Mouse (Mus musculus): Measurements from ENCODE around the gene Cisd3.
"Not testable (repeated sequence)": the region's sequence is repeated elsewhere in the genome, so short reads cannot be mapped to it uniquely, and the experiment has no call there.

Cisd3 gene

DNA sequence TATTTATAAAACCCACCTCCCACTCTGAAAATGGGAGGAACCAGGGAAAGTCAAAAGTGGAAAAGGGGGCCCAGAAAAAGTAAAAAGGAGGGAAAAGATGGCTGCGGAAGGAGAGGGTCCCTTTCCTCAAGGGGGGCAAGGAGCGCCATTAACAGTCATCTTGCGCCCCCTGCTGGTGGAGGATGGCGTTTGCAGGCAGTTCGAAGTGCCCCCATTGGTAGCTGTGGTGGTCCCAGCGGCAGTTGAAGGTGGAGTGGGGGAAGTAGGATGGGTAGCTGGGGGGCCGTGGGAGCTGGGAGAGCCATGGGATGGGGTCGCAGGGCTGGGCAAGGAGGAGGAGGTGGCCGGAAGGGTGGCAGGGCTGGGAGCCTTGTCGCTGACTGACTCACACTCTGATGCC is 4.2 kb downstream of the Cisd3 start:
- no peak for DNase-seq

DNA sequence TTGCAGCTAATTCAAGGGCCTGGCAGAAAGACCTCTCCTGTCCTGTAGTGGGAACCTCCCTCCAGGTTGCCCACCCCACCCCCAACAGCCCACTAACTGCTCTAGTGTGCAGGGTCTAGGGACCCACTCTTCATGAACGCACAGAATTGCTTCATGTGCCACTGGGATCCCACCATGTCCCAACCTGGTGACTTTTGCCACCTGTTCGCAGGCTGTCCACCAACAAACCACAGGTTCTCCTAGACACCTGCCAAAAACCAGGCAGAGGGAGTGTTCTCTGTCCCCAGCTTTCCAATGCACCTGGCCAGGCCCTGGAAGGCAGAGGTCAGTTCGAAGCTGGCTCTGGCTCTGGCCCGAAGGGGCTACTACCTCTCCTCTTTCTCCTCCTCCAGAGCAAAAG is 8.8 kb downstream of the Cisd3 start:
- no peak for DNase-seq

DNA sequence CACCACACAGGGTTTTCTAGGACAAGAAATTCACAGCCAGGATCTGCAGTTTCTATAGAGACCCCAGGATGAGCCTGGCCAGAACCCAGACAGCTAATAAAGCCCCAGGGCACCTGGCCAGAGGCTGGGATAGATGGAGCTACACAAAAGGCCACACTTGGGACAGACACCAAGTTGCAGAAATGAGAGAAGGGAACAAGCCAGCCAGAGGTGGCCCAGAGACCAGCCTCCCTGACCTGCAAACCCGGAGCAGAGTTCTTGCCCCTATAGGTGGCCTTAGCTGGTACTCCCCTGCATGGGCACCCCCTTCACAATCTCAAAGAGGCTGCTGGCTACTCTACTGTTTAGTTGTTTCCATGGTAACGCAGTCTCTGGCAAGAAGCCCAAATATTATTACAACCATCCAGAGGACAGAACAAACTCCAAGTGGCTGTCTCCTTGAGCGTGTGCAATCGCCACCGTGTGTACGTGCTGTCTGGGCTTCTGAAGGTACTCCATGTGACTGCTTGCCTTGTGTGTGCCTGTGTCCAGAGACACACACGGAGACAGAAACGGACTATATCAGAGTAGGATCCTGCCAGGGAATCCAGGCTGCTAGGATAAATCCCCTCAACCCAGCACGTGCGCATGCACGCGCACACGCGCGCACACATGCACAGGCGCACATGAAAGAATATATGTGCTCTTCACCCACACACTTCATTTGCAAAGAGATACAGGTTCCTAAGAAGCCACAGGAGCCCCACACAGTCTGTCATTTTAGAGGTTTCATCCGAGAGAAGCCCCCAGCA is 9.5 kb downstream of the Cisd3 start:
- peak; percentile 73 for DNase-seq

DNA sequence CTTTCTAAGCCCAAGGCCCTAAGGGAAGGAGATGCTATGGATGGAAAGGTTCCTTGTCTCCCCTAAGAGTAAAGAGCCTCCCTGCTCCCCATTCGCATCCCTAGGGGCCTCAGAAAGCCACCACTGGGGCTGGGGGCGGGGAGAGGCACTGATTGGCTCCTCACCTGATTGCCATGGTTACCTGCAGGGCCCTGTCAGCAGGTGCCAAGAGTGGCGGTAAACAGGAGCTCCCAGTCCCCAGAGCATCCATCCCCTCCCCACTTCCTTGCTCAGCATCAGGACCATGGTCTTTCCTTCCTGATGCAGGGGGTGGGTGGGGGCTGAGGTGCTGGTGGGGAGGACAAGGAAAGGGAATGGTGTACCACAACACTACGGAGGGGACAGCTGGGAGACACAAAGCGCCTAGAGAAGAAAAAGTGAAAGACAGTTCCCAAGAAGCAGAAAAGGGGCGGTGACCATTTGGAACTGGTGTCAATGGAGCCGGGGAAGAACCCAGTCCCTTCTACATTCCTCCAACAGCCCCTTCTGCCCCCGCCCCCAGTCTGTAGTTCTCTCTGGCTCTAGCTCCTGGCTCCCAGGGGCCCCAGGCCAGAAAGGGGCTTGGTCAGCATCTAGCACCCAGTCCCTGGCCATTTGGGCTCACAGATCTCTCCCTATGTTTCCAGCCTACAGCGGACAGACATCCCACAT is 10.2 kb downstream of the Cisd3 start:
- no peak for DNase-seq

DNA sequence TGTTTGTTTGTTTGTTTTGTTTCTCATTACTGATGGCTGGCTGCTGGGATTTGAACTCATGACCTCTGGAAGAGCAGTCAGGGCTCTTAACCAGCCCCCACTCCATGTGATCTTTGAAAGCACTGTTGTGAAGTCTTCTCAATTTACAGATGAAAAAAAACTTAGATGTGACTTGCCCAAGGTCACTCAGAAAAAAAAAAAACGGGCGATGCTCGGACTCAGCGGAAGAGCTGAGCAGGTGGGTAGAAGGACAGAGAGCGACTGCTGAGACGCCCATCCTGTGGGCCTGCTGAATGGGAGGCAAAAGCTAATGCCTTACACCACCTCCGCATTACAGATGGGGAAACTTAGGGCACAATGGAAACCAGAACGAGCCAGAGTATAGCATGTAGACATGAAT is 11.0 kb downstream of the Cisd3 start:
- no peak for DNase-seq

DNA sequence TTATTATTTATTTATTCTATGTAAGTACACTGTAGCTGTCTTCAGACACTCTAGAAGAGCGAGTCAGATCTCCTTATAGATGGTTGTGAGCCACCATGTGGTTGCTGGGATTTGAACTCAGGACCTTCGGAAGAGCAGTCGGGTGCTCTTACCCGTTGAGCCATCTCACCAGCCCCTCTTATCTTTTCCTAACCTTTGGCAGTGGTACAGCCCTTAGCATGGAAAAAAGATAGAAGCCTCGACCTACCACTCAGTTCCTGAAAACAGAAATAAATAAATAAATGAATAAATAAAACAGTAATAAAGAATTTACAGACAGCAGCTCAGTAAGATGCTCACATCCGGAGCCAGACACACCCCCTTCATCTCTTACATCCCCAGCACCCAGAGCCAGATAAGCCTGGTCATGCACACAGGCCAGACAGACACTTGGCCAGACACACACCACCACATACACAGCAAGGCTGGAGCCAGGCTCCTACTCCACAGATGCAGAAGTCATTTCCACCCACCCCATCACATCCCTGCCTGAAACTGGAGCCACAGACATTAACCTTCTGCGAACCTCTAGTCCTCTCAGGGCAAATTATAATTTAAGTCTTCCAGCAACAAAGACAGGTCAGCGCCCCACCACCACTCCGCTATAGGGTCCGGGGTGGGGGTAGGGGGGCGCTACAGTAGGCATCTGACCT is 11.7 kb downstream of the Cisd3 start:
- DNase-seq, result no peak

DNA sequence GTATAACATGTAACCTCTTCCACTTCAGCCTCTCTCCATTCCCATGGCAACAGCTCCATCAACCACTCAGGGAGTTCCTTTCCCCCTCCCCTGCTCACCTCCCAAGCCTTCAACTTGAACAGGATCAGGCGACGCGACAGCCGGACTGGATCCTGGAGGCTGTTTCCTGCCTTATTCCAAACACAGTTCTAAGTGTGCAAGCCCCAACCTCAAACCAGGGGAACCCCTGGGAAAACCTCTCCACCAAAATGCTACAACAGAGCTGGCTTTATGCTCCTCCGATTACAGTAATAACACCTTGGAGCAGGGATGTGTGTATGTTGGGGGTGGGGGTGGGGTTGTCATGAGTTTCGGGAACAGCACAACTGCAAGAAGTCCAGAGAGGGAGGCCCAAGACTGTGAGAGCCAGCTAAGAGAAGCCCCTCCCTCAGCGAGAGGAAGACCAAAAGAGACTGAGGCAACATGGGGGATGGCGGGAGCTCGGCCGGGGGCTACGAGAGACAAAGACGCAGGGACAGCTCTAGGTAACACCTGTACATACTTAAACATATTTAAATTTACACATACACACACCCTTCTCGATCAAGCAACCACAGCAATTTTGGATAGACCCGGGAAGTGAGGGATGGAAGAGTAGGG is 12.4 kb downstream of the Cisd3 start:
- DNase-seq, result no peak

DNA sequence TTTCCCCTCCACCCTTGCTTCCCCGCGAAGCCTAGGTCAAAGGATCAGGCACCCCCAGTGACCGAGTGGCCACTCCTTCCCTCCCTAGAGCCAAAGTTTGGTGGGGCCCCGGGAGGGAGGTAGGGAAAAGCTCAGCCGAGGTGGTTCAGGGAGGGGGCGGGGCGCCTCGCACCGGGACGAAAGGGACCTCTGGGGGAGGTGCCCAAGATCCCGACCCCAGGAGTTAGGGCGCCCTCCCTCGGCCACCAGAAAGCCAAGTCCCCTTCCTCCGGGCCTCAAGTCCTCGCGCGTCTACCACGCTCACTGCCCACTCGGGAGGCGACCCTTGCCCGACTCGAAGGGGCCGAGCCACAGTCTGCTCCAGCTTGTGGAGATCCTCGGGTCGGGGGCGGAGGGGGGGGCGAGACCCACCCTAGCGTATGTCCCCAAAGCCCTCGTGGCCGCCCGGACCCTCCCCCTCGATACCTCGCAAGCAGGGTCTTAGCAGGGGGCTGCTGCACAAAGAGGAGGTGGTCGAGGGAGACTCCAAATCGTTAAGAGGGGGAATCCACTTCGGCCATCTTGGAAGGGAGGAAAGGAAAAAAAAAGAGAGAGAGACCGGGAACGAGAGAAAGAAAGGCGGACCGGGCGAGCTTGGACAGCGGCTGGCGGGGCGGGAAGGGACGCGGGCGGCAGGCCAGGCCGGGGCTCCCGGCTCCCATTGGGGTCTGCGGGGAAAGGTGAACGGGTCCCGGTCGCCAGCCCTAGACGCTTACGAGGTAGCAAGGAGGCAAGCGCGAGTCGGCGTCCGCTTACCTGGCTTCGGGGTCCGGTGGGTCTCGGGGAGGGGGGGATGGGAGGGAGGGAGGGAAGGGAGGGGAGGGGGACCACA is 13.3 kb downstream of the Cisd3 start:
- DNase-seq, result peak; percentile 76

DNA sequence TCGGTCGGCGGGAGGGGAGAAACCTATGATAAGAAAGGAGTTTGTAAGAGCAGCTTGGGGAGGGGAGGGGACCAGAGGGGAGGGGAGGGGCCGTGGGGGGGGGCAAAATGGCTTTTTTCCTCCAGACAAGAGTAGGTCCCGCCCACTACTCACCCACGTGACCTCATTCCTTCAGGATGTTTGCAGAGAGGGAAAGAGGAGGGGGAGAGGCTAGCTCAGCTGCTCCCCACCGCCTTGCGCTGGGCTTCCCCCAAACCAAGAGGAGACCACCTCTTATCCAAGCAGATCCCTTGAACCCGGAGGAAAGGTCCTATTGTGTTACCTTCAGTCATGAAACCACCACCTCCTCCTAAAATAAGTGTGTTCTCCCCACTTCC is 14.0 kb downstream of the Cisd3 start:
- peak; percentile 93 for DNase-seq

DNA sequence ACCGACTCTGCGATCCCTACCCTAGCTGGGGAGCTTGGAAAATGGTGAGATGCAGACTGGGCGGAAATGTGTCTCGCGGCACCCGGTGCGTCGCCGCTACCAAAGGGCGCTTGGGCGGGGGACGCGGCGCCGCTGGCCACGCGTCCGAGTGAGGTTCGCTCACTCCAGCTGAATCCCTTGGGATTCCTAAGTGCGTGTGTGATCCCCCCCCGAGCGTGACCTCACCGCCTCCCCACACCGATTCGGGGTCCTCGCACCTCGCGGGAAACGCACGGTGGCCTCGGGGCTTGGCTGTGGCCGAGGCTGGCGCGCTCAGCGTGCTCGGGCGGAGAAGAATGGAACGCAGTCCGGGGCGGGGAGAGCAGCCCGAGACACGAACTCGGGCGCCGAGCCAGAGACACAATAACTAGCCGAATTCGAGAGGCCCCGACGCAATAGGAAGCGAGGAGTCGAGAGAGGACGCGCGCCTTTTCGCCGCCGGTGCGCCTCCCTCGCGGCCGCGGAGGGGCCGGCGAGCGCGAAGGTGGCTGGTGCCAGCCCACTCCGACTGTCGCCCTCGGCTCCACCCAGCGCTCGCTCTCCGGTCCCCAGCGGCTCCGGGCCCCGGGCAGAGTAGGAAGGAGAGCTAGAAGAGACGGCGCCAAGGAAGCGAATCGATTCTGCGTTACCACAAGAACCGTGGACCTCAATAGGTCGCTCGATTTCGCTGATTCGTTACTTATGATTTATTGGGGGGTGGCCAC is 14.5 kb downstream of the Cisd3 start, which contains the start of gene Pcgf2:
Gene Pcgf2 (minus strand): TSS at position 495 of the 743 bp plus-strand sequence.
- peak; percentile 86 for DNase-seq

DNA sequence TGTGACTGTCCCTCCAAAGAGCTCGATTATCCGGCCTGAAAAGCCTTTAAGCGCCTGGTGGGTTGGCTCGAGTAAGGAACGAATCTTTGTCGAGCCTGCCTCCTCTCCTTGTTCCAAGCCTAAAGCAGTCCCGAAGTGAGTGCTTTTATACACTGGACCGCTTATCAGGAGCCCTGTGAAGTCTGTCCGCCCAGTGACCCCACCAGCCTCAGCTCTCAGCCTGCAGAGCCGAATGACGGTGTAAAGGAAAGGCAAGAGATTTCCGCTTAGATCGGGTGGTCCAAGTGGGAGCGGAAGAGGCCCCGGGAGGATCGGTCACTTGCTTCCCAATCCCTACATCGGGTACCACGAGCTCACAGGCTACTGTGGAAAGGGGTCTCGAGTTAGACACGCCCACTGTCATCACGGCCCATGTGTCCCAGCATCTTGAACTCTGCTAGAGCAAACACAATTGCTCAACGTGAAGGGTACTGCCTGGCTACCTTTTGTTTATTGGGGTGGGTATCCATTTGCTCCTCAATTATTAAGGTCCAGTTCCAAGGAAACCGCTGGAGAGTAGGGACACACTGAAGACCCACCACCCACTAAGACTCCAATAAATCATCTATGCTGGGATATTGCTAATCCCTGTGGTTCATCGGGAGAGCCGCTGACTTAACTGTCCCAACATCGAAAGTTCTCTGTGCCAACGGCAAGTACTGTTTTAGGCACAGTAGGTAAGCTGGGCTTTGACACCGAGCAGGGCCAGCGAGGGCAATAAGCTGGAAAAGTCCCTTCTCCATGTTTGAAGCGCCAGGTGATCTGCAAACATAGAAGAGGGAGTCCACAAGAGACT is 15.3 kb downstream of the Cisd3 start:
- DNase-seq, result peak; percentile 68

DNA sequence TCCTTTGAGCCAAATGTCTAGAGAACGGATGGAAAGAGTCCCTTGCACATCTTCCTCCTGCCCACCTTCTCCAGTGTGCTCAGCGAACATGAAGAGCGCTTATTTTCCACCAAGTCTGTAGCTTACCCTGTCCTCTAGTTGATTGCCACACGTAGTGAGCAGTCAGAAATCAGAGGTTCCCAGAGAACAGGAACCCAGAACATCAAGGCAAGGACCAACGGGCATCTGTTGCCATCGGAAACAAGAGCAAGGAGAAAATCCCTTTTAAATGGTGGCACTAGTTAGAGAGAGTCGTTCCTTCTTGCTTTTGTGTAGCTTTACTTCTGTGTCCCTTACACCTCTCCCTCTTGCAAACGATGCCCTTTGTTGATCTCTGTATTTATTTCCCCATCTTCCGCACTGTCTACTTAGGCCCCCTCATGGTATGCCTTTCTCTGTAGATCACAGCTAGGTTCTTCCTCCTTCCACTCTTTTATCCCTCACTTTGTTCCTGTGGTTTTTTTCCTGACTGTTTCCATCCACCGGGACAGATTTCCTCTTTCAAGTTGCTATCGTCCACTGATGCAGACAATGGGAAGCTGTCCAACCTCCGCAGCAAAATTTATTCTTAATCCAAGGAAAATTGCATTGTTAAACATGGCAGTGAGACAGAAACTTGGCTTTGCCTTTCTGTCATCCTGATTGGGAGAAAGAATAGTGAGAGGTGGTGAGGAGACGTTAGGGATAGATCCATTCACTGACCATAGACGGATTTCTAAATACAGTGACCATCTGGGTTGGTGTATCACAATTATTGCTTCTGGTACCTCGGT is 16.2 kb downstream of the Cisd3 start:
- DNase-seq, result peak; percentile 73

DNA sequence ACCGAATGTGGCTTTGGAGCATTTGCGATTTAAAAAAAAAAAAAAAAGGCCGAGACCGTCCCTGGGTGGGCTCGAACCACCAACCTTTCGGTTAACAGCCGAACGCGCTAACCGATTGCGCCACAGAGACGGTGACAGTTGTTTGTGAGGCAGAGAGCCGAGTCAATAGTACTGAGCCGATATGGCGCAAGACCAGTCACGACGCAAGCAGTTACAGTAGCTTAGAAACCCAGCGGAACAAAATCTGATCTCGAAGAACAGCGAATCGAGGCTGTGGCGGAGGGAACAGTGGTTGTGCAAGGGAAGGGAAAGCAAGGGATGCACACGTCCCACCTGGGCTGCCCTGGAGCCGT is 16.7 kb downstream of the Cisd3 start:
- peak; percentile 91 for DNase-seq

DNA sequence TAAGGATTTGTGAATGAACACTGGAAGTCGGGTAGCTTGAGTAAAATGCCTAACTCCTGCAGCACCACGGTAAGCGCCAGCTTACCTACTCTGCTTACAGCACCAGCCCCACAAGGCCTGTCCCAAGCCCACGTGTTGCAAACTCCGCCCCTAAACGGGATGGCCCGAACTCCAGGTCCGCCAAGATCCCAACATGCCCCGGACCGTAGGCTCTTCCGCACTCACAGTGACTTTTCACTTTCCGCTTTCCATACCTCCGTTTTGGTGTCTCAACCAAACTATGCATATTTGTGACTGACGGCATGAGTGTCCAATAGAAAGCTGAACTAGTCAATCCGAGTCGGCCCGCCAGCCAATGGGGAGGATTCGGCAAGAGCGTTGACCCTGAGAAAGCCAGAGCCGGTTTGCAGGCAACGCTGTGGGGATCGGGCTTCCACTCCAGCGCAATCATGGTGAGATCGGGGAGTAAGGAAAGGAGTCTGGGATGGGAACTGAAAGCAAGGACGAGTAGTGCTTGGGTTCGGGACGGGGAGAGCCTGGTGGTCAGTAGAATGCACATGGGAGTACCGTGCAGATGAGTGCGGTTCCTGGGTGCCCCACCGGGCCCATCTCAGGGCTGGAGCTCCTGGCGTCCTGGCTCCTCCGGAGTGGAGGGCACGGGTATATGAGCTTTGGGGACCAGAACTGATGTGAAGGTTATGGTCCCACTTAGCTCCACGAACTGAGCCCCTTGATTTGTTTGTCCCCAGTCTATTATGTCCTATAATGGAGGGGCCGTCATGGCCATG is 17.6 kb downstream of the Cisd3 start, which contains the start of gene Psmb3:
Gene Psmb3 (plus strand): TSS at position 361 of the 788 bp plus-strand sequence.
- peak; percentile 100 for DNase-seq

DNA sequence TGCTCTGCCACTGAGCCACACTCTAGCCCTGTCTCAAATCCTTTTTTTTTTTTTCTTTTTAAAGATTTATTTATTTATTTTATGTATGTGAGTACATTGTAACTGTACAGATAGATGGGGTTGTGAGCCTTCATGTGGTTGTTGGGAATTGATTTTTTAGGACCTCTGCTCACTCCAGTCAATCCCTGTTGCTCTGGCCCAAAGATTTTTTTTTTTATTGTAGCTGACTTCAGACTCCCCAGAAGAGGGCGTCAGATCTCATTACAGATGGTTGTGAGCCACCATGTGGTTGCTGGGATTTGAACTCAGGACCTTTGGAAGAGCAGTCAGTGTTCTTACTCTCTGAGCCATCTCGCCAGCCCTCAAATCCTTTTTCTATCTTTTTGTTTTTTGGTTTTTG is 24.4 kb downstream of the Cisd3 start:
- DNase-seq, result not testable (repeated sequence)

DNA sequence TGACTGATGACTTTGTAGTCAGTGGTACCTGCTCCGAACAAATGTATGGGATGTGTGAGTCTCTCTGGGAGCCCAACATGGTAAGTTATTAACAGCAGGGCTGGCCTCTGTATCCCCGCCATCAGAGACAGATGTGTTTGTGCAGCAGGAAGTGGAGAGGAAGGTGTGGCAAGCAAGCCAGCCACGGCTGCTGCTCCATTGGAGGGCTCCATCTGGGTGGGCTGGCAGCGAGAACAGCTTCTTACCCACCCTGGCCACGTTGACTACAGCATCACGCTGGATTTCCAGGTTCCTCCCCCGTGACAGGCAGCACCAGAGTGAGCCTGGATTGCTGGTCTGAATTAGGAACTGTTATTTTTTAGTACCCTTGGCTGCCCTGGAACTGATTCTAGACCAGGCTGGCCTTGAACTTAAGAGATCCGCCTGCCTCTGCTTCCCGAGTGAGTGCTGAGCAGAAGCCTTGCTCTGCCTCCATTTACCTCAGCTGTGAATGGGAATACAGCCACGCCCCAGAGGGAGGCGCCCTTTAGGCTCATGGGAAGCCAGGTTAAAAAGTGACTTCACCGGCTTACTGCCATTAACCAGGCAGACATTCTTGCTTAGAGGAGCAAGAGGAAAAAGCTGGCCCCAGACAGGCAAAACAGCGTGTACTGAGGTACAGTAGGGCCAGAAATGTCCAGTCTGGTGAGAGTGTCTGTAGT is 25.7 kb downstream of the Cisd3 start:
- DNase-seq, result no peak

DNA sequence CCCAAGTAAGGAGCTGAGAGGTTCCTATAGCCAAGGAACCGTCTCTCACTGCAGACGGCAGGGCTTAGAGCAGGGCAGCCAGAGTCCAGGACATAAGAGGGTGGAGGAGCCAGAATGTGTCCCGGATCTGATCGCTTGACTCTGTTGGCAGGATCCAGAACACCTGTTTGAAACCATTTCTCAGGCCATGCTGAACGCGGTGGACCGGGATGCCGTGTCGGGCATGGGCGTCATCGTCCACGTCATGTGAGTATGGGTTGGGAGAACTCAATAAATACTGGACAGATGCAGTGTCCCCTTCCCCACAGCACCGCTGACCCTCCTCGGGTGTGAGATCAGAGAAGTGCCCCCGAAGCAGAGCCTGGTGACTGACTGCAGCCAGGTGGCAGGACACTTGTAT is 26.7 kb downstream of the Cisd3 start:
- DNase-seq, result no peak

DNA sequence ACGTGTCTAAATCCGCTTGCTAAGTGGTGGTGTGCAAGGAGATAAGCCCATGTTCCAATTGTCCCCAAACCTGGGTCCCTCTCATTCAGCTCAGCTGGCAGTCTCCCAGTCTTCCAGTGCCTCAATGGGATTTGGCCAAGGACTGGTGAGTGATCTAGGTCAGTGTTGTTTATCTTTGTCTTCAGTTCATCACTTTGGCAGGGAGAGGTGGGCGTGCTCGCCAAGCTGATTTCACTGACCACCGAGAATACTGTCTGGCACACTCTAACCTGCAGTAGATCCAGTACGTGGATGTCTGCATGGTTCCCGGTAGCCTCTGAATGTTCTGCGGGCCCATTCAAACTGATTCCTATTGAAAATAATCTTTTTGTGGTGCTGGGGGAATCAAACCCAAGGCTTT is 28.3 kb downstream of the Cisd3 start:
- peak; percentile 70 for DNase-seq

All from cerebellum, adult 9-10 months (tissue).